Mouse (Mus musculus) retina, adult 2 months (tissue): ENCODE measurements around the gene Gtf3c5.

Experiments used
- DNase-seq: peaks from one replicate; pipeline ENCODE4 v3.0.0-alpha.2; 2012; ENCODE audit warnings: low read depth, low spot score

Gene Gtf3c5

DNA sequence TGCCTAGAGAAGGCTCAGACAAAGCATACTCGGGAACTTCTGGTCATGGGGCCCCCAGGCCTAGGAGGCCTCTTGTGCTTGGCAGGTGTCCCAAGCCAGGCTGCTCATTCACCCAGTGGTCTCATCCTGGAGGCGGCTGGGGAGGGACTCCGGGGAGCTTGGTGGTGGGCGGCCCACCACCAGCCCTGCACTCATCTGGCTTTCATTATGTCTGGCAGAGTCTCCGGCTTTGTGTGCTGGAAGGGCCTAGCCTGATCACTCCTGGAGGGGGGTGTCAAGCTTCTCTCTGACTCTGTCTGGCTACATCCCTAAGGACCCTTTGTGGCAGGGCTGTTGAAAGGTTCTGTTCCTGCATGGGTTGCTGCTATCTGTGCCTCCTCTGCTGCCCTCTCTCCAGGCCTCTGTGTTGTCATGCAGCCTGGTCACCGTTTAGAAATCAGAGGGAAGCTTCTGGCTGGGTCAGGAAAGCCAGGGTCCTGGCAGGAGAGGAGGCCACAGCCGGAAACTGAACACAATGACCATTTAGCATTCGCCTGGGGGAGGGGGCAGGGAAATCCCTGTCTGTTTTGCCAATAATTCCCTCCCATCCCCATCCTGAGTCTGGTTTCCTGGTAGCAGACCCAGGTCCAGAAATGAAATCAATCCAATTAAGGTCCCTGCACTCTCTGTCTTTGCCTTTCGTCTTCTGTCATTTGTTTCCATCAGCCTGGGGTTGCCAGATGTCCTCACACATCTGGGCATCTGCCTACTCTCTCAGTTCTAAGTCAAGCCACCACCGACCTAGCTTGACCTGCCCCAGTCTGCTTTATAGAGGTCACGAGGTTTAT, 48.9 kb downstream of the Gtf3c5 start:
- no peak for DNase-seq

DNA sequence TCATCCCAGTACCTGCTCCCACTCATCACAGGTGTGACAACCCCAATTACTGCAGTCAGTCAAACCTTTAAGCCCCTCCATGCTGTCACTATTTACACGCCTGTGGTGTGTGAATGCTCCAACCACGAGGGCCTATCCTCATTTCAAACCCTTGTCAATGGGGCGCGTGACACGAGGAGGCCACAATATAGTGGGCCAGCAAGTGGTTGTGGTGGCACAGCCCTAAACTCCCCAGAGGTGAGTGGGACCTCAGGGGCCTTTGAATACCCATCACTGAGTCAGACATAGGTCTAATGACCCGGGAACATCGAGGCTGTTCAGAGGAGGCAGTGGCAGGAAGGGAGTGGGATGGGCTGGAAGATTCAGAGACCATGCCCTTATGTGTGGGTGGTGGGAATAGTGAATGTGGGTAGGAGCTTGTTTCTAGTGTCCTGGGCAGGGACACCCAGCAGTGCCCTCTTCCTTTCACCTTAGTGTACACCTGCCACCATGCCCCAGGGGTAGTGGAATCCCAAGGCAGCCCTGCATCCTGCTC, 49.6 kb downstream of the Gtf3c5 start:
- no peak for DNase-seq

DNA sequence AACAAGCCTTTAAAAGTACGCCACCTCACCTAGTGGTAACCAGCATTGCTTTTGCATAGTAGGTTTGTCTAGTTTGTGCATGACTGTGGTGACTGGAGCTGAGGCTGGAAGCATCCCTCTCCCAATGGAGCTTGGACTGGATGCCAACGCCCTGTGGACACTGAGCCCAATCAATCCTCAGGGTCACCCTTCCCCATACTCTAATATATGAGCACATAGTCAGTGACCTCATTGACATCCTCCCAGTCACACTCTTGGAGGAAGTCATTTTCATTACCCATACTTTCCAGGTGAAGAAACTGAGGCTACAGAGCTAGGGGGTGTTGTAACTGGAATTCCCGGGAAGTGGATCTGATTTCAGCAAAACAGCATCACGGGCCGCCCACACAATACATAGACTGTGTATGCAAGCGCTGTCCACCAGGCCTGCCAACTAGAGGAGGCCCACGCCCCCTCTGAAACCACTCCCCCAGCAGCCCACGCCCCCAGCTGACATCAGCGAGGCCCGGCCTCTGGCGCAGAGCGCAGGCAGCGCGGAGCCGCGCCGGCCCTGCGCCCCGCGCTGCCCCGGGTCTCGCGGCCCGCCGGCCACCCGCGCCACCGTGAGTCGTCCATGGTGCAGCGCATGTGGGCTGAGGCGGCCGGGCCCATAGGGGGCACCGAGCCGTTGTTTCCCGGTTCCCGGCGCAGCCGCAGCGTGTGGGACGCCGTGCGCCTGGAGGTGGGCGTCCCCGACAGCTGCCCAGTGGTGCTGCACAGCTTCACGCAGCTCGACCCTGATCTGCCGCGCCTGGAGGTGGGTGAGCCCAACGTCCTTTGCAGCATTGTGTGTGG, 50.4 kb downstream of the Gtf3c5 start:
- DNase-seq, result no peak

DNA sequence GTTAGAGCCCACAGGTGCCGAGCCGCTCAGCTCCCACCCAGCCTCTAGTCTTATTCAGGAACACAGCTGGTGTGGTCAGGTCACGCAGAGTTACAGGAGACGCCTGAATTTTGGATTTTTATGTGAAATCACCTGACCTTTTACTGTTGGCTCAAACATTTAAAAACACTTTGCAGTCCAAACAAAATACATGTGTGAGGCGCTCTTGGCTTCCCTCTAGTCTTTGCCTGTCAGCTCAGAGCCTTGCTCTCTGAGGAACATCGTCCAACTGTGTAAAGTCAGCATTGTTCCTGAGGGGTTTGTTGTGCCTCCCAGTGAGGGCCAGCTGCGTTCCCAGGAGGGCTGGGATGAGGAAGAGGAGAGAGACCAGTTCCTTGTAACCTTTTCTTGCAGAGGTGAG, 53.2 kb downstream of the Gtf3c5 start:
- DNase-seq, result no peak

DNA sequence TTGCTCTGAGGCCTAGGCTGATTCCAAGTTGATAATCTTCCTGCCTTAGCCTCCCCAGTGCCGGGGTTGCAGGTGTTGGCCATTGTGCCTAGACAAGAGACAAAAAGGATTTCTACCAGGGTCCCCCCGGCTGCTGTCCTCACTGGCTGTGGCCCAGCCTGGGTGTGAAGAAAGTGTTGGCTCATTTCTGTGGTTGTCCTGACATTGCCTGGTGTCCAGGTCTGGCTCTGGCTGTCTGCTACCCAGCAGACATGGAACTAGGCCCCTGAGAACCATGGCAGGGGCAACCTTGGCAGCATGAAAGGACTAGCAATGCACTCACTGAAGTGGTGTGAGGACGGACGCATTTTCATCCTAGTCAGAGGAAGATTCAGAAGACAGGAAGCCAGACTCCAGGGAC, 53.7 kb downstream of the Gtf3c5 start:
- no peak for DNase-seq

DNA sequence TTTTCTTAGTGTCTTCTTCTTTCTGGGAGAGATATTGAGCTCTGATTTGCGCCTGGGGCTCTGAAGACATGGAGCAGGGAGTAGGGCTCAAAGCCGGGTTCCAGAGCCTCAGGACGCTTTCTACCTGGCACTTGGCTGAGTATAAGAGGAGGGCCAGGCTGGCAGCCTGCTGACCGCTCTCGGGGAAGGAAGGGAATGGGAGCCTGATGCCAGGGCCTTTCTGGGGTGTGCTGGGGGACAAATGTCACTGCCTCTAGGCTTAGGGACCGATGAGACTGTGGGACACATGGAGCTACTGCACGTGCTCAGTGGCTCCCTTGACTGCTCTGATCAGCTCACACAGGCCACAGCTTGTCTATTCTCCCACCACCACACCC, 55.2 kb downstream of the Gtf3c5 start:
- no peak for DNase-seq

GRCm38 (mm10) chr2:28527436-28528353, 55.9 kb downstream of the Gtf3c5 start:
- DNase-seq, result no peak

GRCm38 (mm10) chr2:28525943-28526876, 57.3 kb downstream of the Gtf3c5 start:
- DNase-seq, result no peak

GRCm38 (mm10) chr2:28525219-28525942, 58.2 kb downstream of the Gtf3c5 start:
- DNase-seq, result no peak

GRCm38 (mm10) chr2:28524406-28524805, 59.1 kb downstream of the Gtf3c5 start:
- no peak for DNase-seq

- no peak for DNase-seq
Measured at GRCm38 (mm10) chr2:28523643-28524117, 59.9 kb downstream of the Gtf3c5 start.

DNA sequence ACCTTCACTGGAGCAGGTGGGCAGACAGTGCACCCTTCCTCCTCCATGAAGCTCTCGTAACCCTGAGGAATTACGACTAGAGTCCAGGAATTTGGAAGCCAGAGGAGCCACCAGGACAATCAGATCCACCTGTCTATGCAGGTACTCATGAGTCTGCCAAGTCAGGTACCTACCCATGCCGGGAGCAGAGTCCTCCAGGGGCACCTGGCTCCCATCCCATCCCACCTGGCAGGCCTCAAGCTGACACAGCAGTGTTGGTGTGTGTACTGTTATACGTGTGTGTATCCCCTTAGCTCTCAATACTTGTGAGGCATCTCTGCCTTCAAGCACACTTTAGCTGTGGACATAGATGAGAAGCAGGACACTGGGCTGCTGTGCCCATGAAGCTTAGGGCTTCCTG, 61.4 kb downstream of the Gtf3c5 start:
- no peak for DNase-seq

- DNase-seq, result no peak
Measured at GRCm38 (mm10) chr2:28521571-28522151, 61.9 kb downstream of the Gtf3c5 start.

DNA sequence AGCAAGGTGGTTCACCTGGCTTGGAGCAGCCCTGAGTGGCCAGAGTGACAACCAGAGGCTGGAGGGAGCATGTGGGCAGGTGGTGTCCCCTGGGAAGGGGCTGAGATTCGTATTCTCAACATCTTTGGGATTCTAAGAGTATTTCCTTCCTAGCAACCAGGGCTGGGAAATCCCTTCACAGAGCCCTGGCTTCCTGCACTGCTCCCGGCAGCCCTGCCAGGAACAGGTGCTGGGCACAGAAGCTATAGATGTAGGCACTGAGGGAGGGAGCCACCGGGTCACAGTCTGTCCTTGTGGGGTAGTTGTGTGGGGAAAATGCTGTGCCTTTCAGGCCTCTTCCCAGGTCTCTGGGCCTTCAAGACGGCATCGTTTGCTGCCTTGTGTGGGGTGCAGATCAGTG, 63.0 kb downstream of the Gtf3c5 start:
- no peak for DNase-seq

DNA sequence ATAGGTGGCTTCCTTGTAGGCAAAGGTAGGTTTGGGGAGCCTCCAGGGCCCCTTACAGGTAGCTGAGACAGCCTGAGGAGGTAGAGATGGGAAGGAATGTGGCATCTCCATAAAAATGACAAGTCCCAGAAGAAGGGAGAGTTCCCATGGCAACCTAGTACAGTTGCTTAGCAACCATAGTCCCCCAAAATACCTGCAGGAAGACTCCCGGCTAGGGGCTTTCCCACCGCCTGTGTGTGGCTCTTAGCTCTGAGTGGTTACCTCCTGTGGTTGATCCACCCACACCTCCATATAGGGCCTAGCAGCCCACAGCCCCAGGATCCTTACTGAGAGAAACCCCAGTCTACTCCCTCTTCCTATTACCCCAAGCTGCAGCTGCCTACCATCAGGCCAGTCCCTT, 65.3 kb downstream of the Gtf3c5 start:
- no peak for DNase-seq

GRCm38 (mm10) chr2:28517206-28517909, 66.2 kb downstream of the Gtf3c5 start:
- DNase-seq, result no peak
